In genomic region chr13:60417436-60418158, GRCm38 (mm10) we compare ENCODE assay signal across 9 mouse cellular contexts.
A peak's percentile ranks its signal among the peaks of the same experiment; 100 is the strongest.
DNase-seq lines count a peak whose midpoint lies in the region; ATAC-seq lines count a peak whose summit lies in the region.
"Had no signal": no experiment of that assay in that cellular context is flagged by ENCODE, and none has a peak within 500 bp of the region (broad histone marks: within the 10 kb centered on the region; RNA-seq: fewer than 3 reads in every experiment).

No protein-coding gene starts in this region.

- no peak overlapping the region for H3K4me3 ChIP-seq in limb, embryonic 13.5 days
- H3K4me3 ChIP-seq in hindbrain, embryonic 11.5 days (ENCODE audit: low read depth, low read length), result no peak overlapping the region

- H3K9ac ChIP-seq in limb, embryonic 13.5 days, result no peak overlapping the region
- no peak overlapping the region for H3K9ac ChIP-seq in hindbrain, embryonic 11.5 days (ENCODE audit: low read depth, low read length)

- peak overlapping the region; percentile 88 for H3K27ac ChIP-seq in limb, embryonic 13.5 days
- no peak overlapping the region for H3K27ac ChIP-seq in hindbrain, embryonic 11.5 days (ENCODE audit: low read depth, low read length)

- no peaks in the 10 kb centered on the region for H3K9me3 ChIP-seq in limb, embryonic 13.5 days
- no peaks in the 10 kb centered on the region for H3K9me3 ChIP-seq in hindbrain, embryonic 11.5 days (ENCODE audit: control insufficient read depth, low read length)

- DNase-seq in frontal cortex, postnatal 14 days (ENCODE audit: low spot score in 2 of 2), result no peak
- peak; percentile 69 for DNase-seq in adrenal gland, postnatal 14 days
- peak; percentile 81 to 84 for DNase-seq in heart, adult 9 months (ENCODE audit: low spot score in 2 of 2)
- no peak for DNase-seq in left cerebral cortex, postnatal 14 days (ENCODE audit: low spot score in 2 of 2)
- DNase-seq in hindbrain, embryonic 11.5 days (ENCODE audit: low spot score), result no peak
- no peak for DNase-seq in layer of hippocampus, adult 18-20 months (ENCODE audit: low spot score in 2 of 2)
- DNase-seq: right cerebral cortex, postnatal 14 days had no signal

- H3K27me3 ChIP-seq in limb, embryonic 13.5 days, result no peaks in the 10 kb centered on the region
- H3K27me3 ChIP-seq in hindbrain, embryonic 11.5 days (ENCODE audit: control insufficient read depth, insufficient read depth, low read length), result no peaks in the 10 kb centered on the region

- H3K36me3 ChIP-seq in limb, embryonic 13.5 days, result no peaks in the 10 kb centered on the region
- H3K36me3 ChIP-seq in hindbrain, embryonic 11.5 days (ENCODE audit: control insufficient read depth, insufficient read depth, low read length), result no peaks in the 10 kb centered on the region

- 49% methylated on average over 14 of the region's 14 CpGs for WGBS in limb, embryonic 13.5 days
- 73% methylated on average over 14 of the region's 14 CpGs for WGBS in hindbrain, embryonic 11.5 days

- ATAC-seq in frontal cortex, adult (ENCODE audit: low TSS enrichment), result peak; percentile 41; the same call in 1 of the 2 replicates
- peak; percentile 84 for ATAC-seq in limb, embryonic 13.5 days (ENCODE audit: low FRiP score, low read depth)
- ATAC-seq in hindbrain, embryonic 11.5 days (ENCODE audit: low FRiP score), result no peak

- H3K4me2 ChIP-seq in limb, embryonic 13.5 days (replicated peaks), result no peak overlapping the region
- no peak overlapping the region for H3K4me2 ChIP-seq in hindbrain, embryonic 11.5 days (replicated peaks; ENCODE audit: low read depth, low read length)

- intact Hi-C loops in left cerebral cortex, postnatal 14 days (cut with DNase I), result no loop called here

- H3K4me1 ChIP-seq in limb, embryonic 13.5 days, result peaks cover 43% of the 10 kb centered on the region
- H3K4me1 ChIP-seq in hindbrain, embryonic 11.5 days (replicated peaks; ENCODE audit: control insufficient read depth, insufficient read depth, low read length), result no peaks in the 10 kb centered on the region

Comparison
In these comparisons a context has a peak if more than half of its experiments do, and no peak if none do; other contexts are left out.
1. DNase-seq: peak in adrenal gland, postnatal 14 days (single experiment) and heart, adult 9 months (2 of 2); none in frontal cortex, postnatal 14 days (0 of 2), left cerebral cortex, postnatal 14 days (0 of 2), hindbrain, embryonic 11.5 days (single experiment) and layer of hippocampus, adult 18-20 months (0 of 2).